Mouse (Mus musculus) NIH3T3 (cell line): ENCODE measurements around the gene Rrp36.

ENCODE experiments used
- DNase-seq: peaks from one replicate; pipeline ENCODE4 v3.0.0-alpha.2; 2012; ENCODE audit warnings: low read depth

Rrp36 gene

DNA sequence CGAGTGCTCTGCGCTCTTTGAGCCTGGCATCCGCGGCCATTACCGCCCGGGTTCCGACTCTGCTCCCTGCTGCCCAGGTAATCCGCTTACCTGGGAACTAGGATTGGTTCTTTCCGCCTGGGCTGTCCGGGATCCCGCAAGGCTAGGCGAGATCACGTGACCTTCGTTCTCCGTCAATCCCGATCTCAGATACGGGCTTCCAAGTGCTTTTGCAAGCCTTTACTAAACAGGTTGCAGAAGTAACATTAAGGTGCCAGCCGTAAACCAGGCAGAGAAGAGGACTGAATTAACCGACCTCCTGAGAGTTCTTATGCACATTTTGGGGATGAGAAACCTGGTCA, 27.9 kb downstream of the Rrp36 start:
- DNase-seq, result no peak

DNA sequence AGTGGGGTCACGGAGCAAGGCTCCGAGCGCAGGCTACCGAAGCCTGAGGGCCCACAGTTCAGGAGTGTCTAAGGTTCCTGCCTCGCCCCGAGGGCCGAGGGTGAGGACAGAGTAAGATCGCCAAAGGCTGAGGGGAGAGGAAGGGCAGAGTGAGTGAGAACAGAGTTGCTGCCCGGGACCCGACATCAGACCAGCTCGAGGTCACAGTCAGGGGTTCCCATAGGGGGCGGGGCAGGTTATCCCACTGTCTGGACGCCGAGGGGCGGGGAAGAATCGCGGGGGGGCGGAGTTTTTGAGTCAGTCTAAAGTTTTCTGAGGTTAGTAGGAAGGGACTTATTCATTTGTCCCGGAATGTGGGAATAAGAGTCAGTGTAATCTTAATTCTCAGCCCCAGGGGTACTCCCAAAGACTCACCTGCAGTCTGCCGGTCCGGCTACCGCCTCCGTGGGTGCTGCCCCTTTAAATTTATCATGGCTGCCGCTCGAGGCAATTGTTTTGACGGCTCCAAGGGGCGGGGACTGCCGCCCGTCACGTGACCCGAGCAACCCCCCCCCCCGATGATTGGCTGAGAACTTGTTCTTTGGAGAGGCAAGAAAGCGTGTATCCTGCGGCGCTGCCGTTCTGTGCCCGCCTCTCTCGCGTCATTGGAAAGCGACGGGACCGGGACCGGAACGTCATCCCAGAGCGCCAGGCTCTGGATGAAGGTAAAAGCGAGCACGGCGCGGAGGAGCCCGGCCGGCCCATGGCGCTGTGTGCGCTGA, 28.4 kb downstream of the Rrp36 start, which contains the start of the genes Klc4 and Mrpl2:
Gene Klc4, minus strand, starts transcription at position 462 of the 761 bp plus-strand sequence.
Gene Mrpl2, plus strand, starts transcription at position 669 of the 761 bp plus-strand sequence.
- peak; percentile 99 for DNase-seq

DNA sequence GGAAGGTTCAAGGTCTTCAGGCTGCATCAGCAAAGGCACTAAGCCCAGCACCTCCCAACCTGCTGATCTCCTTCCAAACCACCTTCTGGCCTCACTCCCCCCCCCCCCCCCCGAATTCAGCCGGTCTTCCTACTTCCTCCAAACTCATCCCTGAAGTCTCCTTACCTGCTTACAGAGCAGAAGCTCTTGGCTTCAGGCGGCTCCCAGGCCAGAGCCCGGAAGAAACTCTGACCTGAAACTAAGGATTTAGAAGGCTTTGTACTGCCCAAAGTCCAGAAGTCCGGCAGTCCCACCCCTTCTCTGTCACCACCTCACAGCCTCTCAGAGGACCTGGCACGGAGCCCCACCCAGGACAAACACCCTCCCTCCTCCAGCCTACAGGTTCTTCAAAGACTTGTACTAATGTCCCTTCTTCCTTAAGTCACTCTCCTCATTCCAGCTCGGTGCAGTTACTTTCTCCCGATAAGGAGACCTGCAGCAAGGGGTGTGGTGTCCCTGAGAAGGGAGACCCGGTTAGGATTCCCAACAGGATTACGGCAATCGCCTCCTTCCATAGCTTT, 29.2 kb downstream of the Rrp36 start:
- peak; percentile 58 for DNase-seq

DNA sequence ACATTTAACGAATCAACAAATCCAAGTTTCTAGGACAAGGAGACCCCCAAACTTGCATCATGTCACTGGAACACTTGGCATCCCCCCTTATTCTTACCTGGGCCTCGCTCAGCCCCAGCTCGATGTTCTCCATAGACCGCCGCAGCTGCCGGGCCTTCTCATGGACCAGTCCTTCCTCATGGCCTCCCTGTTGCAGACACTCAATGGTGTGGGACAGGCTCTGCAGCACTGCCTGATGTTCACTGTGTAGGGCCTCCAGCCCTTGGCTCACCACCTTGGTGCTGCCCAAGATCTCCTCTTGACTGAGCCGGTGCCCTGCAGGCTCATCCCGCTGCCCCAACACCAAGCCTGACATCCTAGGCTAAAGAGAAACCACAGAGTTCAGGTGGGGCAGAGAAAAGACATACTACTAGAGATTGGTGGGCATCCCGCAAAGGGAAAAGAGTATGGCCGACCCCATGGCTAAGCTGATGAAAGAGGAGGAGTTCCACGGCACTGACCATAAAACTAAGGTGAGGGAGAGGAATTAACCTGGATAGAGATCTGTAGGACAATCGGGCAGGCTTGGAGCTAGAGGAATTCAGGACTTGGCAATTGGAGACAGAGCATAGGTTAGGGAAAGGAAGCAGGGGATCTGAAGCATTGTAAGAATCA, 29.9 kb downstream of the Rrp36 start:
- DNase-seq, result no peak

DNA sequence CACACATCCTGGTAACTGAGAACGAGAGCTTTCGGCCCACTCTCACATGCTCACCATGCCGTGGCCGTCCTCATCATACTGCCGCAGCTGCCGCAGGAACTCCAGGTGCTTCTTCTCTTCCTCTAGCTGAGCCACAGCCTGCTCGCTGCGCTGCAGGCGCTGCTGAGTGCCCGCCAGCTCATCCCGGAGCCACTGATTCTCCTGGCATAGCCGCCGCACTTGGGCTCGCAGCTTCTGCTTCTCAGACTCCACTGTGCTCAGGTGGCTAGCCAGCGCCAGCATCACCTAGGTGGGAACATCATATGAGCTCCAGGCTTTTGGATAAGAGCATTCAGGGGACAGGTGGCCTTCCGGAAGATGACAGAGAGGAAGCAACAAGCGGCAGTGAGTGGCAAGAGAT, 32.1 kb downstream of the Rrp36 start:
- no peak for DNase-seq

DNA sequence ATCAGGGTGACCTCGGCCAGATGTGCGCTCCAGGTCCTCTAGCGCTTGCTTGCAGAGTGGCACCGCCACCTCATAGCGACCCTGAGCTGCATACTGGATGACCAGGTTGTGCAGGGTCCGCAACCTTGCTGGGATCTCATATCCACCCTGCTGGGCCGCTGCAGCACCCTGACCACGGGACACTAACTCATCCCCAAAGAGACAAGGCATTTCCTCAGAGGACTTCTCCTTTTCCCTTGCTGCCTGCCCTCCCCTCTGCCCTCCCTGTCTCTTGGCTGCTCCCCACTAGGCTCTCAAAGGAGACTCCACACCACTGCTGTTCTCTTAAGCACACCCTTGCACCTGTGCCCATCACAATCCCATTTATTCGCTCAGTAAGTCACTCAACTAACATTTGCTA, 34.2 kb downstream of the Rrp36 start:
- no peak for DNase-seq

DNA sequence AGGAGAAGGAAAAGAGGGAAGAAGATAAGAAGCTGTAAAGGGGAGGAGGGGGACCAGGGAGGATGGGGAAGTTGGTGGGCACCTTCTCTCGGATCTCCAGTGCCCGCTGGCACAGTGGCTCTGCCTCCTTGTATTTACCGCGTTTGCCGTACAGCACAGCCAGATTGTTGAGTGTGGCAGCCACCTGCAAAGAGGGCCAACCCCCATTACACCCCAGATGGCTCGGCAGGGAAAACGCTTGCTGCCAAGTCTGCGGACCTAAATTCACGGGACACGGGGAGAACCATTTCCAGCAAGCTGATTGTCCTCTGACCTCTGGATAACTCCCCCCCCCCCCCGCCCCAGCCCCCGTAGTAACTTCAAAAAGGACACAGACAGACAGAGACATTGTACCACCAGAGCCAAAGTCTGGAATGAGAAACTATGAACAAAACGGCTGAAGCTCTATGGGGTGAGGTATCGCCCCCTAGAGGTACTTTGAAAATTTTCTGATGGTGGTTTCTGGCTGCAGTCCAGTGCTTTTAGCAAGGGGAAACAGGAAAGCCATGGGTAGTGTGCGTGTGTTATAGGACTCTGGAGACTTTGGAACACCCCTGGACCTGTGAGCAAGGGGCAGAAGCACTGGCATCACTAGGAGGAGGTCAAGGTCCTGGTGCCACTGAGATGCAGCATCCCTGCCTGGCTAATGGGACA, 37.2 kb downstream of the Rrp36 start:
- peak; percentile 93 for DNase-seq

DNA sequence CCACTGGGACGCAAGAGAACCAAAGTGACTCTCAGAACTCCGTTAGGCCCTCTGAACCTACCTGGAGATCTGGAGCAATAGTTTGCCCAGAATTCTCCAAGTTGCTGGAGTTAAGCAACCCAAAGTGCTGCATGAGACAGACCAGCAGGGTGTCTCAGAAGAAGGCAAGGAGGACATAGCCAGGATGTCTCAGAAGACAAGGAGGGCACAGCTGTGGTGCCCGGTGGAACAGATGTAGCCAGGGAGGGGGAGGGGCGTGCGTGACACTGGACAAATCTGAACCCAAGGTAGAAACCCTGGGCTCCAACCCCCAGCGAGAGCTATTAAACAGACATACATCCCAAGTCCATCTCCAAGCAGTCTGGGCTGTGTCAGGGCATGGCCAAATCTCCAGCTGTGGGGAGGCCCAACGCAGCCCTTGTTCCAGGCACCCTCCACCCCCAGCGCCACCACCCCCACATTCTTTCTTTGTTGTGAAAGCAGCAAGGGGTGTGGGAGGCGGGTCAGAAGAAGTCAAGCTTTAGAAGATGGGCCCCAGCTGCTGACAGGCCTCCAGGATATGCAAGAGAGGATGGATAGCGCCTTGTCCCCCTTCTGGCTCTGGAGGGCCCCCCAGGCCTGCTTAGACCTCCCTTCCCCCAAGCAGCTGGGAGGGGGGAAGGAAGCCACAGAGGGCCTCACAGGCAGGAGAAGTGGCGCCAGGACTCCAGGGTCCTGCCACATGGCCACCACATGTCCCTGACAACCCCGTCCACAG, 44.3 kb downstream of the Rrp36 start:
- peak; percentile 74 for DNase-seq

DNA sequence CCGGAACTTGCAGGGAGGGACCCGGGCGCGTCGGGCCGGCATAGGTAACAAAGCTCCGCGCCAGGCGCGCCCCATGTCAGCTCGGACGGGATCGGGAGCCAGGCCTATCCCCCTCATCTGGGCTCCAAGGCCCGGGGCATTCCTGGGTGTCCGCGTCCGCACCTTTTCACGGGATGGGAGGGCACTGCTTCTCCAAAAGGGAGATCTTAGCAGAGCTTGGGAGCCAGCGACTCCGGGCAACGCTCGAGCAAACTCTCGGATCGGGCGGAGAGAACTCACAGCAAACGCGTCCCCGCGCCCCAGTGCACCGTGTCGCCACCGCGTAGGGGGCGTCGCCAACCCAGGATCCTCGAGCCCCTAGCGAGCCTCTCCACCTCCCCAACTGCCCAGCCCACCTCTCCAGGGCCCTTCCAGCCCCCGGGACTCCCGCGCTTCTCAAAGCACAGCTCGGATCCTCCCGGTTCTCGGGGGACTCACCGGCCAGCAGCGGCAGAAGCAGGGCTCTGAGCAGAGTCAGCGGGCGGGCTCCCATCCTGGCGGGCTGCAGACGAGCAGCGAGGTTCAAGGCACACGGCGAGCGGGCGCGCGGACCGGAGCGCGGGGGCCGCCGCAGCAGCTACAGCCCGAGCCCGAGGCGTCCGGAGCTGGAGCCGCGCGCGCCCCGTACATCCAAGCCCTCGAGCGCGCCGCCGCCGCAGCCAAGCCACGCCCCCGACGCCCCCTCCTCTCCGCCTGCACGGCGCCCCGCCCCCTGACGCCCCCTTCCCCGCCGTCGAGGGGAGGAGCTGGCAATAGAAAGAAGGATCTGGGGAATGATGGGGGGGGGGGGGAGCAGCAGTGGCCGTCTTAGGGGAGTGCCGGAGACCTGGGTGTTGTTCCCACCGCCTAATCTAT, 45.1 kb downstream of the Rrp36 start, which contains the start of gene Ptk7:
Gene Ptk7, minus strand, starts transcription at position 714 of the 894 bp plus-strand sequence.
- peak; percentile 85 for DNase-seq

DNA sequence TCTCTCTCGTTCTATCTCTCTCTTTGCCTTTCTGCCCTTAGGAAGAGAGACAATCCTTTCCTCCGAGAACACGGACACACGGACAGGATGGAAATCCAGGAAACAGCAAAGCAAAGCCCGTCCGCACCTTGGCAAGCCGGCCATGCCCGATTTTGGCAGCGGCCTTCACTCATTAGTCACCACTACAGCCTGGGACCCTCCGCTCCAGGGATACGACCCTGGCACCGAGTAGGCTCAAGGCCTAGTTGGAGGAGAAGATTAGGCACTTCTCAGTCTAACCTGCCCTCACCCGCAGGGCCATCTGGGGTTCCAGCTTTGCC, 45.7 kb downstream of the Rrp36 start:
- DNase-seq, result peak; percentile 58

DNA sequence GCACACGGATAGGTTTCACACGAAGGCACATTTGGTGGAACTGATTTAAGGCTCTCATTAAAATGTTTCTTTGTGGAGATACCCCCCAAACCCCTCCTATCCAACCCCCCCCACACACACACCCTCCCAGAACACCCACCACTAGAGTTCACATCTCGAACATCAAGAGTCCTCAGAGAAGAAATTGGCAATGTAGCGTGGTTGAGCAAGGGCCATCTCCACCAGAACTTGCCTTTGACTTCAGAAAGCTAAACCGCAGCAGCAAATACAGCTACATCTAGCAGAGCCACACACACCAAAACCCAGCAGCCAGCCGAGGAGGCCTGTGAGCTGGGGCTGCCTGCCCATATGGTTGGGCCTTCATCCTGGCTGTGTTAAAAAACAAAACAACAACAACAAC, 46.7 kb downstream of the Rrp36 start:
- no peak for DNase-seq

DNA sequence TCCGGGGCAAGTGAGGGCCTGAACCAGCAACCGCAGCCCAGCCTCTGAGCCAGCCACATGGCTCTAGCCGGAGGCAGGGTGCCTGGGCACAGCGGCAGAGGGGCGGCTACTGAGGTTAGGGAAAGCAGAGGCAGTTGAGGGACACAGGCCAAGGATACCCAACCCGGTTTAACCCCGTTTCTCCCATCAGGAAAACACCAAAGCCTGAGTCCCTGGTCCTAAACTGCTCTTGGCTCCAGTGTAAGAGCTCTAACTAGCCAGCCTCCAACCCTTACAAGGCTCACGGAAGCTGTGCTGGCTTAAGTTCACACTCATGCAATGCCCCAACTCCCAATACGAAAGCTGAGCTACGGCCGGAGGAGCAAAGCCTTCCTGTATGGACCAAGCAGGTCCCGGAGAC, 49.6 kb downstream of the Rrp36 start:
- no peak for DNase-seq

DNA sequence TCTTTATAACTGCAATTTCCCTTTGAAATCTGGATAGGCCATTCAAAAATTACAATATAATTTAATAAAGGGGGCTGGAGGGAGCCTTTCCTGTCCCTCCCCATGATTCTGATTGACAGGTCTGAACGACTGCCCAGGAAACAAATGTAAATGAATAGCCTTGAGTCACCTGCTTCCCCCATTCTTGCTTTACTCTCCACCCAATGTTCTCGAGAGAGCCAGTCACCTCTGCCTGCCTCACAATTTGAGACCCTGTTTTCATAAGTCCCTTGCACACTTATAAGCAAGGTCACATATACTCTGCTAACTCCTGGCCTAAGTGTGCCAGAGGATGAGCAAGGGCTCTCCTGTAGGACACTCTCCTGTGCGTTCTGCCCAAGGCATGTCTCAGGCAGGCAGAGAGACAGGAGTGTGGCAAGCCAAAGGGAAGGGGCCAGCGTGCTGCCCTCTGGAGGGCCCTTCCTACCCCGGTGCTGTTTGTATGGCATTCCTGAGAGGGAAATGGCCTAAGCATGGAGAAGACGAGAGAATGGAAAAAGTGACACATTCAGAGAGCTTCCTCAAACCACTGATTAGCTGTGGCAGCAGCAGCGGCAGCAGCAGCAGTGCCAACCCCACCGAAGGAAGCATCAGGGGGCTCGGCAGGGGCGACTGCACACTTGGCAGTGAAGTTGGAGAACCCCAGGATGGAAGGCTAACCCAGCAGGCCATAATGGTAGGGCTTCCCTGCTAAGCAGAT, 50.2 kb downstream of the Rrp36 start:
- DNase-seq, result peak; percentile 52

DNA sequence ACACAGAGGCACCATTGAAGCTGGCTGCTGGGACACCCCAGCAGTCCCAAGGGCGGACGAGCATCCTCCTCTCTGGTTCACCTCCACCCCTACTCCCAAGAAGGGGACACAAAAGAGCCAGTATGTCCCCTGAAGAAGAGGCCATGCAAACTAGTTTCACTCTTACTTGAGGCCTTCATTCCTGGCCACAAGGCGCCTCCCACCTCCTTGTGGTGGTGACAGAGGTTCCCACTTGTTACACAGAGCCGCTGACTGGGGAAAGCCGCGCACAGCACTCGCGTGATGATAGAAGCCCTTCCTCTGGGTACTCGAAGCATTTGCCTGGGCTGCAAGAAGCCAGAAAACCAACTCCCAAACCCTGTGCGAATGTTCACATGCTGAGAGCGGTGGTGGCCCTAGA, 51.9 kb downstream of the Rrp36 start:
- DNase-seq, result no peak

DNA sequence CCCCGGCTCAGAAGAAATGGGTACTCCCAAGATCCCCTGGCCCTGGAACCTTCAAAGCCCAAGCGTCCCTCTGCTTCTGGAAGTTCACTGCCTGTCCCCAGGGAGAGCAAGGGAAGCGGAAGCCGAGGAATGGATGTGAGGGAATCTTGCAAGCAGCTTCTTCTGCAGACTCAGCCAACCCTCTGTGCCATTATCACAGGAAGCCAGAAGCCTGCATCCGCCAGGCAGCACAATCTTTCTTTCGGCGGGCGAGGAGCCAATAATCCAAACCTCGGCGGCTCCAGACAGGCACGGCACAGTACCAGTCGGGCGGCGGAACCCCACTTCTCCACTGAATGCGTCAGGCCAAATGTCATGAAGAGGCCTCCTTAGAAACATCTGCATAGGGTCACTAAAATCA, 52.8 kb downstream of the Rrp36 start:
- no peak for DNase-seq

DNA sequence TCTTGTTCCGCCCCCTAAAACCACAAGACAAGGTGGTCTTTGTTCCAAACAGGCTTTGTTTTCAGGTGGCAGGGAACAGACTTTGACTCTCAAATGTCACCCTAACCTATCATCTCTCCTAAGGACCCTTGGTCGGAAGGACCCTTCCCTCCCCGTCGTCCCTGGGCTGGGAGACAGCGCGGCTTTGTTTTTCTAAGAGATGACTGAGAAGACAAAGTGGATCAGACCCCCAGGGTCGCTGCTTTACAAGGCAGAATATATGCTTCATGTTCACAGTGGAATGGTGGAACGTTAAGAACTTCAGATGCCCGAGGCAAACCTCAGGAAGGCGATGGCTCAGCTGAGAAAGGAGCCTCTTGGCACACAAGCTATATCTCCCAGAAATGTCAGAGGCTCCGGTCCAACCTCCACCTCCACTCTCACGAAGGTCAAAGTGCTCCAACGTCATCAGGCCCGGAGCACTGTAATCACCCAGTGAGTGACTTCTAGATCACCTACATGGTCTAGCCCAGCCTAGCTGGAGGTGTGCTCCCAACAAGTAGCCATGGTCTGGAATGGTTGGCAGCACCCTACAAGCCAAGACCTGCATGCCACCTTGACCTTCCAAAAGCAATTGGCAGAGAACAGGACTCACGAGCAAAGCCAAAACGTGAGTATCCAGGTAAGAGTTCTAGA, 54.3 kb downstream of the Rrp36 start:
- no peak for DNase-seq

DNA sequence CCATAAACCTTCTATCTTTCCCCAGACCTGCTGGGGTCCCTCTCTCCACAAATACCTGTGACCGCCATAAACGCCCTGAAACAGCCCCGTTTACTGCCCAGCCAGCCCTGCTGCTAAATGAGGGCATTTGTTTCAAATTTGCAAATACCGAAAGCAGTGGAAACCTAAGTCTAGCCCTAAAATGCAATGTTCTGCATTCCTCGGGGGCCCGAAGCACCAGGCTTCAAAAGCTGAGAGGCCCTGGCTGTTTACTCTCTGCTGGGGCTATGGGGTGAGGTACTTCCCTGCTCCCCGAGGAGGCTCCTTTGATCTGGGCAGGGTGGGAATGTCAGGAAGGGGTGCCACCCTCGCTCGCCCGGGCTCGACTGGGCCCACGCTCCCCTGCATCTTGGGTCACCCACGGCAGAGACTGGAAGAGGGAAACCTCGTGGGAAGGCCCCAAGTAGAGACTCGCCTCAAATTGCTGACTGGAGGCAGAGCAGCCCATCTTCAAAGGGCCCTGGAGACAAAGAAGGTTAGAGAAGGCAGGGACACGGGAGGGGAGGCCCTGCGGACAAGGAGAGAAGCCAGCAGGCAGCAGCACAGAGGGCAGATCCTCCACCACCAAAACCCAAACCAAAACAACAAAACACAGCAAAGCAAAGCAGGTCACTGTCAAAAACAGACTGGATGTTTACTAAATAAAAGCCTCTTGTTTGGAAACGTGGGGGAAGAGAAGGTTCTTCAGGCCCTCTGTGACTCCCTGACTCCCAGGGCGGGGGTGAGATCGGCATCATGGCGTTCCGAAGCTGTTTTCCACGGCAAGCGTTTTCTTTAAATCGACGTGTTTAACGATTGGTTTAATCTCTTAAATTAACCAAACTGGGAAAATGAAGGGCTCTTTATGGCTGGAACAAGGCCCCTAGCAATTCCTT, 55.1 kb downstream of the Rrp36 start:
- DNase-seq, result no peak

DNA sequence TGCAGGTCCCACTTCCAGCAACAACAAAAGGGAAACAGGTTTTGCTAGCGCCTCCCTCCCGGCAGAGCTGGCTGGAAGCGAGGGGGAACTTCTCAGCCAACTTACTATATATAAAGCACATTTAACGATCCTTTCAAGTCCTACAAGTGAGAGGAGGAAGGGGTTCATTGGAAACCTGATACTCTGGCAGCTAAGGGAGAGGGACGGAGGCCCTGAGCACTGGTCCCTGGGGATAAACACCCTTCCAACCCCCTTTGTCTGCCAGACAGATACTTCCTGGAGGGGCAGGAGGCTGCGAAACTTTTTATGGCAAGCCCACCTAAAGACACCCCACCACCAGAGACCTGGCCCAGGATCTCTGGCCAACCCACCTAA, 55.8 kb downstream of the Rrp36 start:
- no peak for DNase-seq

DNA sequence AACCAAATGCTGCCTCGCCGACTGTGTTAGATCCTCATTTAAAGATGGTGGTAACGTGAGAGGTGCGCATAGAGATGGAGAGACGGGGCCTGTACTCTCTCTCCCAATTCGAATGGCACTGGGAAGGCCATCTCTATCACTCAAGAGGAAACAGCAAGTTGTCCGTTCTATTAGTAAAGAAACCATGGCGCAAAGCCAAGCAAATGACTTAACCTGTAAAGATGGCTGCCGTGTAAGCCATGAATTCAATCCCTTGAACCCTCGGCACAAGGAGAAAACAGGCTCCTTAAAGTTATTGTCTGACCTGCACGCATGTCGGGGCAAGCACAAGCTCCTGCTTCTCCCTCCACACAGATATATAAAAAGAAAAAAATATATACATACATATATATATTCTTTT, 56.4 kb downstream of the Rrp36 start:
- no peak for DNase-seq
